Mouse (Mus musculus) forebrain, embryonic 10.5 days (tissue): ENCODE data around the gene Pcdh7. TPM values are rescaled to one million over a fixed set of nuclear protein-coding genes. Genes with fewer than 3 reads are reported as not detected.
"Not testable (repeated sequence)": the region's sequence is repeated elsewhere in the genome, so short reads cannot be mapped to it uniquely, and the experiment has no call there.

Source experiments
- DNase-seq: peaks from one replicate; pipeline ENCODE4 v3.0.0-alpha.2; 2017; ENCODE audit warnings: low spot score; ENCODE audit errors: extremely low spot score
- H3K27ac ChIP-seq: fragments of 300-500 bp; sonication (generic); 2 replicates; pipeline ENCODE4 v1.5.1; 2016; ENCODE audit warnings: mild to moderate bottlenecking
- H3K27me3 ChIP-seq: fragments of 300-500 bp; sonication (generic); 2 replicates; pipeline ENCODE4 v1.6.1; 2016; ENCODE audit warnings: mild to moderate bottlenecking; ENCODE audit not compliant: poor library complexity, severe bottlenecking
- H3K36me3 ChIP-seq: fragments of 300-500 bp; sonication (generic); replicated peaks from 2 replicates; pipeline ENCODE4 v1.6.1; 2016; ENCODE audit warnings: mild to moderate bottlenecking, moderate library complexity
- H3K4me1 ChIP-seq: fragments of 300-500 bp; sonication (generic); 2 replicates; pipeline ENCODE4 v1.6.1; 2016
- H3K4me3 ChIP-seq: fragments of 300-500 bp; sonication (generic); 2 replicates; pipeline ENCODE4 v1.5.1; 2016; ENCODE audit warnings: mild to moderate bottlenecking, moderate library complexity
- H3K9me3 ChIP-seq: fragments of 300-500 bp; sonication (generic); 2 replicates; pipeline ENCODE4 v1.6.1; 2016; ENCODE audit warnings: mild to moderate bottlenecking, moderate library complexity
- WGBS: fragments of 180-500 bp; shearing (Covaris S2); methylation state at CpG from one replicate; pipeline ENCODE4 v1.1.7; 2016; 5-methylcytosine and 5-hydroxymethylcytosine counted together
- polyA plus RNA-seq: library from polyadenylated mRNA; unstranded; fragments of >200 nt; fragmentation: Nextera tagmentation; extraction: Ambion mirVana; gene quantifications from 2 replicates; pipeline ENCODE4 v1.2.1, GENCODE M21; 2016

The Pcdh7 gene
- 2.3 and 4.2 TPM in 2 replicates for polyA plus RNA-seq

DNA sequence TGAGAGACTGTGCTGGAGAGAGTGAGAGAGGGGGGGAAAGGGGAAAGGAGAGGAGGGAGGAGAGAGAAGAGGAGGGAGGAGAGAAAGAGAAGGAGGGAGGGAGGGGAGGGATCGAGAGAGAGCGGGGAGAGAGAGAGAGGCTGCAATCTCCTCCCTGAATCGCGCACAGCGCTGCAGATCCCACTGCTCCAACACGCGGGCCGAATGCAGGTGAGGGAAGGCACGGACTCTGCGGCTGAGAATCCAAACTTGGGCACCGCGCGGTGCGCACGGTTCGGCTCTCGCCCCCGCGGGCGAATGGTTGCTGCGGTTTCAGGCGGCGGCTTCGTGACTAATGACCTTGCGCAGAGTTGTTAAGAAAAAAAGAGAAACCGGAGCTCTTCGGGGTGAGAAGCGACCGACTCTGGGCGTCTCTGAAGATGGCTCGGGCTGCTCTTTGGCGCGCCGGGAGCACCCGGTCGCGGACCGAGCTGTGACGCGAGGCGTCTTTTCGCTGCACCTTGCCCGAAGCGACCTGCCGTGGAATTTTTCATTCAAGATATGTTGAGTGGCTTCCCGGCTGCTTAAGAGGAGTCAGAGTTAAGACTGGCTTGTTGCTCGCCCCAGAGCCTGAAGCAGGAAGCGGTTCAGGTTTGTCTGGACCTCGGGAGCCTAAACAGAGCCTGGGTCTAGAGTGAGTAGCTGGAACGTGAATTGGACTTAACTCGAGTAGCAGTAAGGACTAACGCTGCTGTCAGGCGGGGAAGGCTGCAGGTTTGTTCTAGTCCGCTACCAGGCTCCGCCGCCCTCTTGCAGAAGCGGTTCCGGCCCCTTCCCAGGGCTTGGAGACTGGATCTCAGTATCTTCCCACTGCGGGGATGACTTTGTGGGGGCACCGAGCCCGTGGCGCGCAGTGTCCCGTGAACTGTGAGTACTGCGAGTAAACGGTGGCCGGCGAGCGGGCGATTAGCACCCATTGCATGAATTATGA is at the start of gene Pcdh7:
Gene Pcdh7, plus strand, starts transcription at position 62 of the 970 bp plus-strand sequence.
- DNase-seq = peak; percentile 66
- Histone ChIP-seq H3K9me3 (no peaks in the 10 kb centered on the region), H3K4me3 (peak within 1 kb of the TSS; percentile 68), H3K4me1 (peaks cover 44% of the 10 kb centered on the region), H3K36me3 (no peaks in the 10 kb centered on the region), H3K27me3 (peaks cover 44% of the 10 kb centered on the region), H3K27ac (peak within 1 kb of the TSS; percentile 87)
- under 1% methylated on average over 69 of the region's 70 CpGs for WGBS

DNA sequence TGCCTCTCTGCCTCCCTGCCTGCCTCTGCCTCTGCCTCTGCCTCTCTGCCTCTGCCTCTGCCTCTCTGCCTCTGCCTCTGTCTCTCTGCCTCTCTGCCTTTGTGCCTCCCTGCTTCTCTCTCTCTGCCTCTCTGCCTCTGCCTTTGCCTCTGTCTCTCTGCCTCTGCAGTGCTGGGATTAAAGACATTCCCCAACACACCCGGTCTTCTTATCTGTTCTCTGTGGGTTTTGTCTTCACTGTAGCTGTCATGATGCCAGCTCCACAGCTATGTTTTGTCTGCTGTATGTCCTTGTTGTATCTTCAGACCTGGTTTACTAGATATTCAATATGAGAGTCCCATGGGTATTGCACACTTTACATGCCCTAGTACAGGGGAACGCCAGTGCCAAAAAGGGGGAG is 40.8 kb upstream of the Pcdh7 start:
- WGBS = 81% methylated on average over 2 of the region's 2 CpGs

GRCm38 (mm10) chr5:57708396-57708795 is 9.4 kb upstream of the Pcdh7 start:
- Histone ChIP-seq H3K4me3 (no peak overlapping the region), H3K27ac (no peak overlapping the region), H3K36me3 (no peaks in the 10 kb centered on the region), H3K4me1 (no peaks in the 10 kb centered on the region), H3K27me3 (no peaks in the 10 kb centered on the region), H3K9me3 (no peaks in the 10 kb centered on the region)
- 80% methylated on average over 2 of the region's 2 CpGs for WGBS
- DNase-seq = no peak

More for the DNA sequence above, 40.8 kb upstream of the Pcdh7 start:
- not testable (repeated sequence) for H3K36me3 ChIP-seq, H3K4me1 ChIP-seq, H3K9me3 ChIP-seq, H3K27ac ChIP-seq, DNase-seq, H3K27me3 ChIP-seq, H3K4me3 ChIP-seq

DNA sequence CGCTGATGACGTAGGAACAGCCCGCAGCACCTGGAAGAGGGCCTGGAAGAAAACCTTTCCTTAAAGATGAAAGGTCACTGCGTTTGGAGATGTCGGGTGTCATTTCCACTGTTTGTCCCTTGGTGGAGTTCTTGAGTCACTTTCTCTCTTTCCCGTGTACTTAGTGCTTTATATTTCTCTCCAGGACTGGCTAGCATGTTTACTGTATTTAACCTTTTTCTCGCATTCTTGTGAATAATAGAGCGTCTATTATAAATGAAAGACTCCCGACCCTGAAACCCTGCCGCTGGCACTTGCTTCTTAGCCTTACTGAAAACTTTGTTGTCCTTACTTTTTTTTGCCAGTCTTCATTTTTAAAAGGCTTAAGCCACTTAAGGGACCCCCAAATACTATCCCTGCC is 3.8 kb upstream of the Pcdh7 start:
- H3K4me3 ChIP-seq = peak overlapping the region; percentile 68
- peak overlapping the region; percentile 87 for H3K27ac ChIP-seq
- no peaks in the 10 kb centered on the region for H3K9me3 ChIP-seq
- peaks cover 6% of the 10 kb centered on the region for H3K27me3 ChIP-seq
- peak; percentile 21 for DNase-seq
- peaks cover 20% of the 10 kb centered on the region for H3K4me1 ChIP-seq
- 2% methylated on average over 10 of the region's 10 CpGs for WGBS
- H3K36me3 ChIP-seq = no peaks in the 10 kb centered on the region

DNA sequence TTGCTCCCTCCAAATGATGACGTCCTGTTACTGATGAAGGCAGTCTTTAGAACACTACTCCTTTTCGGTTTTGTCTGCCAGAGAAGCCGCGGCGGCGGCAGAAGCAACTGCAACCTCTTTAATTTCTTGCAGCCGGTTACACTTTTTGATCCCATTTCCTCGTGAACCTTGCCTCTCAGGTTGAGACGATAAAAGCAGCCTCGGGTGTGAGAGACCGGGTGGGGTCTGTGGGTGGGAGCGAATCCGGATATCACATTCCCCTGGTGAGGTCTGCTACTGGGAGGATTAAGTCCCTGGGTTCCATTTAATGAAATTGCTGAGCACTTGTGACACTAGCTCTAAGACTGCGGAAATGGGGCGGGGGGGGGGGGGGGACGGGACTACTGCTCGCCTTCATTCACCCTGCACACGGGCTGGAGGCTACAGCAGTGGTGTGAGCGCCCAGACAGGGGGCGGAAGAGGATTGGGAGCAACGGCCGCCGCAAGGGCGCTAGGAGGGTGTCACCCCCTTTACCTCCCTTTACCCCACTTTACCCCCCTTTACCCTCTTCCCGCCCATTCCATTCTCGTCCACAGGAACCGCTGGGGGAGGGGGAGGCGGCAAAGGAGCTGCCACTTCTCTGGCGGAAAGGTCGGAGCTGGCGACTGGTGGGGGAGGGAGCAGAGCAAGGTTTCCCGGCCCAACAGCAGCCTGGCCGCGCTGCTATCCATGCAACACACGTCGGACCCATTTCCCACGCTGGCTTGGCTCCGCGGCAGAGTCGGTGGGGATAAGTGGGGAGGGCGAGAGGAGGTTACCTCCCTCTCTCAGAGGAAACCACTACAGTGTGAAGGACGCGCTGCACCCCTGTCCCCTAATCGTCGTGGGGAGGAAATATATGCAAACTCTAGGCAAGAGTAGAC is 2.9 kb upstream of the Pcdh7 start:
- Histone ChIP-seq H3K36me3 (no peaks in the 10 kb centered on the region), H3K4me3 (peak overlapping the region; percentile 68), H3K9me3 (no peaks in the 10 kb centered on the region), H3K4me1 (peaks cover 29% of the 10 kb centered on the region), H3K27ac (peak overlapping the region; percentile 87), H3K27me3 (peaks cover 15% of the 10 kb centered on the region)
- WGBS = under 1% methylated on average over 45 of the region's 45 CpGs
- peak; percentile 76 for DNase-seq

GRCm38 (mm10) chr5:57715524-57716400 is 2.0 kb upstream of the Pcdh7 start:
- H3K4me1 ChIP-seq = peaks cover 38% of the 10 kb centered on the region
- no peaks in the 10 kb centered on the region for H3K9me3 ChIP-seq
- DNase-seq = peak; percentile 79
- peak overlapping the region; percentile 87 for H3K27ac ChIP-seq
- H3K27me3 ChIP-seq = peaks cover 24% of the 10 kb centered on the region
- no peaks in the 10 kb centered on the region for H3K36me3 ChIP-seq
- peak overlapping the region; percentile 68 for H3K4me3 ChIP-seq
- under 1% methylated on average over 53 of the region's 53 CpGs for WGBS

GRCm38 (mm10) chr5:57716421-57717237 is 1.1 kb upstream of the Pcdh7 start:
- H3K36me3 ChIP-seq = no peaks in the 10 kb centered on the region
- H3K27me3 ChIP-seq = peaks cover 33% of the 10 kb centered on the region
- DNase-seq = peak; percentile 63
- H3K4me3 ChIP-seq = peak overlapping the region; percentile 68
- H3K27ac ChIP-seq = peak overlapping the region; percentile 87
- peaks cover 44% of the 10 kb centered on the region for H3K4me1 ChIP-seq
- under 1% methylated on average over 29 of the region's 29 CpGs for whole genome bisulfite sequencing
- H3K9me3 ChIP-seq = no peaks in the 10 kb centered on the region

- Histone ChIP-seq H3K27me3 (peaks cover 40% of the 10 kb centered on the region), H3K4me3 (peak overlapping the region; percentile 68), H3K9me3 (no peaks in the 10 kb centered on the region), H3K27ac (peak overlapping the region; percentile 87), H3K36me3 (no peaks in the 10 kb centered on the region), H3K4me1 (peaks cover 44% of the 10 kb centered on the region)
- DNase-seq = peak; percentile 77
- WGBS = under 1% methylated on average over 53 of the region's 53 CpGs
These were observed 395 bp upstream of the Pcdh7 start for GRCm38 (mm10) chr5:57717238-57717905.

DNA sequence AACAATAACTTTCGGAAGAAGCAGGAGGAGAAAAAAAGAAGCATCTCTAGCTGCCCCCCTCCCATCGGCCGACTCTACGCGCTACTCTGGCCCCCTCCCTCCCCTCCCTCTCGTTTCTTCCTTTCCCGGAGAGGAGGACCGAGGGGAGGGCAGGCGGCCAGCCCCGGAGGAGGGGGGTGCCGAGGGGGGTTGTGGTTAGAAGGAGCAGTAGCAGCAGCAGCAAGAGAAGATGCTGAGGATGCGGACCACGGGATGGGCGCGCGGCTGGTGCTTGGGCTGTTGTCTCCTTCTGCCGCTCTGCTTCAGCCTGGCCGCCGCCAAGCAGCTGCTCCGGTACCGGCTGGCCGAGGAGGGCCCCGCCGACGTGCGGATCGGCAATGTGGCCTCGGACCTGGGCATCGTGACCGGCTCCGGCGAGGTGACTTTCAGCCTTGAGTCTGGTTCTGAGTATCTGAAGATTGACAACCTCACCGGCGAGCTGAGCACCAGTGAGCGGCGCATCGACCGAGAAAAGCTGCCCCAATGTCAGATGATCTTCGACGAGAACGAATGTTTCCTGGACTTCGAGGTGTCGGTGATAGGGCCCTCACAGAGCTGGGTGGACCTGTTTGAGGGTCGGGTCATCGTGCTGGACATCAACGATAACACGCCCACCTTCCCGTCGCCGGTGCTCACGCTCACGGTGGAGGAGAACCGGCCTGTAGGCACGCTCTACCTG is 1.3 kb downstream of the Pcdh7 start:
- under 1% methylated on average over 50 of the region's 54 CpGs for WGBS
- peak; percentile 58 for DNase-seq

DNA sequence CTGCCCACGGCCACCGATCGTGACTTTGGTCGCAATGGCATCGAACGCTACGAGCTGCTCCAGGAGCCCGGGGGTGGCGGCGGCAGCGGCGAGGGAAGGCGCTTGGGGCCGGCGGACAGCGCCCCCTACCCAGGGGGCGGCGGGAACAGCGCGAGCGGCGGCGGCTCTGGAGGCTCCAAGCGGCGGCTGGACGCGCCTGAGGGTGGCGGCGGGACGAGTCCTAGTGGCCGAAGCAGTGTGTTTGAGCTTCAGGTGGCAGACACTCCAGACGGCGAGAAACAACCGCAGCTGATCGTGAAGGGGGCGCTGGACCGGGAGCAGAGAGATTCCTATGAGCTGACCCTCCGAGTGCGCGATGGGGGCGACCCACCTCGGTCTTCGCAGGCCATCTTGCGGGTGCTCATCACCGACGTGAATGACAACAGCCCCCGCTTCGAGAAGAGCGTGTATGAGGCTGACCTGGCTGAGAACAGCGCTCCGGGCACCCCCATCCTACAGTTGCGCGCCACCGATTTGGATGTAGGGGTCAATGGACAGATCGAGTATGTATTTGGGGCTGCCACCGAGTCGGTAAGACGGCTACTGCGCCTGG is 1.9 kb downstream of the Pcdh7 start:
- DNase-seq = no peak
- under 1% methylated on average over 59 of the region's 59 CpGs for WGBS
- H3K27ac ChIP-seq = peak overlapping the region; percentile 87; the same call in 1 of the 2 replicates

More for the DNA sequence above, 1.3 kb downstream of the Pcdh7 start:
- Histone ChIP-seq H3K4me1 (peaks cover 44% of the 10 kb centered on the region), H3K27me3 (peaks cover 44% of the 10 kb centered on the region), H3K36me3 (no peaks in the 10 kb centered on the region), H3K27ac (peak overlapping the region; percentile 87), H3K9me3 (no peaks in the 10 kb centered on the region), H3K4me3 (peak overlapping the region; percentile 68)

More for the DNA sequence above, 1.9 kb downstream of the Pcdh7 start:
- peak overlapping the region; percentile 68 for H3K4me3 ChIP-seq
- H3K4me1 ChIP-seq = peaks cover 44% of the 10 kb centered on the region
- no peaks in the 10 kb centered on the region for H3K9me3 ChIP-seq
- peaks cover 44% of the 10 kb centered on the region for H3K27me3 ChIP-seq
- H3K36me3 ChIP-seq = no peaks in the 10 kb centered on the region
